Mouse (Mus musculus) heart, embryonic 12.5 days (tissue): ENCODE results near the gene Slc12a1. TPM values are rescaled to one million over a fixed set of nuclear protein-coding genes. Genes with fewer than 3 reads are reported as not detected.

Experiments
- polyA plus RNA-seq: library from polyadenylated mRNA; unstranded; fragments of >200 nt; fragmentation: Nextera tagmentation; extraction: Ambion mirVana; gene quantifications from 2 replicates; pipeline ENCODE4 v1.2.1, GENCODE M21; 2016

Gene Slc12a1
- polyA plus RNA-seq, 1 experiment from 2014 or later, result 0.04 TPM

Other genes starting within 250 kb of the Slc12a1 start
- gene Slc24a5, start 84.4 kb upstream of the Slc12a1 start, polyA plus RNA-seq, result 2.9 and 4.1 TPM in 2 replicates
- 90.4 and 90.5 TPM in 2 replicates for gene Myef2, start 28.8 kb upstream of the Slc12a1 start, polyA plus RNA-seq
- not detected in 2 replicates for gene Ctxn2, start 15.8 kb upstream of the Slc12a1 start, polyA plus RNA-seq
- gene Dut, start 94.7 kb downstream of the Slc12a1 start, polyA plus RNA-seq, result 137 and 143 TPM in 2 replicates